In genomic region chr1:154118374-154119004, GRCm38 (mm10) we compare ENCODE assay signal across 8 mouse cellular contexts.
A peak's percentile ranks its signal among the peaks of the same experiment; 100 is the strongest.
DNase-seq lines count a peak whose midpoint lies in the region; ATAC-seq lines count a peak whose summit lies in the region.

No protein-coding gene starts in this region.

- 52% methylated on average over 10 of the region's 10 CpGs for WGBS in forebrain, embryonic 15.5 days
- 47% methylated on average over 10 of the region's 10 CpGs for WGBS in hindbrain, embryonic 11.5 days

- peak; percentile 49; the same call in 1 of the 2 replicates for ATAC-seq in forebrain, embryonic 15.5 days (replicated peaks)
- ATAC-seq in hindbrain, embryonic 11.5 days (ENCODE audit: low FRiP score), result no peak

- H3K9ac ChIP-seq in forebrain, embryonic 15.5 days (replicated peaks), result no peak overlapping the region
- no peak overlapping the region for H3K9ac ChIP-seq in hindbrain, embryonic 11.5 days (ENCODE audit: low read depth, low read length)

- no peaks in the 10 kb centered on the region for H3K36me3 ChIP-seq in forebrain, embryonic 15.5 days
- H3K36me3 ChIP-seq in hindbrain, embryonic 11.5 days (ENCODE audit: control insufficient read depth, insufficient read depth, low read length), result no peaks in the 10 kb centered on the region

- H3K9me3 ChIP-seq in forebrain, embryonic 15.5 days, result no peaks in the 10 kb centered on the region
- H3K9me3 ChIP-seq in hindbrain, embryonic 11.5 days (ENCODE audit: control insufficient read depth, low read length), result no peaks in the 10 kb centered on the region

- no peak overlapping the region for H3K27ac ChIP-seq in forebrain, embryonic 15.5 days (replicated peaks)
- no peak overlapping the region for H3K27ac ChIP-seq in hindbrain, embryonic 11.5 days (ENCODE audit: low read depth, low read length)

- H3K27me3 ChIP-seq in forebrain, embryonic 15.5 days, result no peaks in the 10 kb centered on the region
- no peaks in the 10 kb centered on the region for H3K27me3 ChIP-seq in hindbrain, embryonic 11.5 days (ENCODE audit: control insufficient read depth, insufficient read depth, low read length)

- H3K4me1 ChIP-seq in forebrain, embryonic 15.5 days, result peaks cover 26% of the 10 kb centered on the region
- H3K4me1 ChIP-seq in hindbrain, embryonic 11.5 days (replicated peaks; ENCODE audit: control insufficient read depth, insufficient read depth, low read length), result no peaks in the 10 kb centered on the region

- peak; percentile 52 for DNase-seq in NIH3T3 (ENCODE audit: low read depth)
- DNase-seq in cerebellum, adult 11 months, result peak; percentile 51
- DNase-seq in hindbrain, embryonic 11.5 days (ENCODE audit: low spot score), result peak; percentile 67
- peak; percentile 32 for DNase-seq in left cerebral cortex, adult 11 months (ENCODE audit: low spot score)
- DNase-seq in lung, postnatal 4 days, result peak; percentile 60 to 82
- DNase-seq in right cerebral cortex, postnatal 4 days, result peak; percentile 82
- DNase-seq in yolk sac, embryonic 10.5 days (ENCODE audit: low spot score), result peak; percentile 76

- H3K4me2 ChIP-seq in forebrain, embryonic 15.5 days (replicated peaks), result no peak overlapping the region
- H3K4me2 ChIP-seq in hindbrain, embryonic 11.5 days (replicated peaks; ENCODE audit: low read depth, low read length), result no peak overlapping the region

- no peak overlapping the region for H3K4me3 ChIP-seq in forebrain, embryonic 15.5 days
- H3K4me3 ChIP-seq in hindbrain, embryonic 11.5 days (ENCODE audit: low read depth, low read length), result no peak overlapping the region

Comparison
In these comparisons a context has a peak if more than half of its experiments do, and no peak if none do; other contexts are left out.
1. DNase-seq: peak in every context shown above with its lines; median percentile 82 in right cerebral cortex, postnatal 4 days; 76 in yolk sac, embryonic 10.5 days; 71 in lung, postnatal 4 days; 67 in hindbrain, embryonic 11.5 days; 52 in NIH3T3; 51 in cerebellum, adult 11 months; 32 in left cerebral cortex, adult 11 months.